Mouse (Mus musculus) limb, embryonic 14.5 days (tissue): ENCODE results near the gene Trpv2. TPM values are rescaled to one million over a fixed set of nuclear protein-coding genes. Genes with fewer than 3 reads are reported as not detected.

Source experiments
- ATAC-seq: fragments of 200-750 bp; cut with Nextera tagmentation; 2 replicates; pipeline ENCODE4 v1.8.0; 2017; ENCODE audit warnings: low read depth, moderate number of reproducible peaks, moderate TSS enrichment; ENCODE audit not compliant: low FRiP score
- DNase-seq: peaks from one replicate; pipeline ENCODE4 v3.0.0-alpha.2; 2015; ENCODE audit warnings: low spot score
- H3K27ac ChIP-seq: fragments of 300-500 bp; sonication (generic); replicated peaks from 2 replicates; pipeline ENCODE4 v1.5.1; 2014; ENCODE audit warnings: low read depth, mild to moderate bottlenecking, low read length, moderate library complexity, mixed read lengths
- H3K27me3 ChIP-seq: fragments of 300-500 bp; sonication (generic); 2 replicates; pipeline ENCODE4 v1.6.1; 2014; ENCODE audit warnings: low read length, mixed read lengths; ENCODE audit not compliant: control insufficient read depth, insufficient read depth
- H3K36me3 ChIP-seq: fragments of 300-500 bp; sonication (generic); 2 replicates; pipeline ENCODE4 v1.6.1; 2014; ENCODE audit warnings: mild to moderate bottlenecking, low read length, moderate library complexity, mixed read lengths; ENCODE audit not compliant: control insufficient read depth, insufficient read depth
- H3K4me1 ChIP-seq: fragments of 300-500 bp; sonication (generic); 2 replicates; pipeline ENCODE4 v1.6.1; 2014; ENCODE audit warnings: antibody characterized with exemption, low read length, mixed read lengths; ENCODE audit not compliant: control insufficient read depth, insufficient read depth
- H3K4me2 ChIP-seq: fragments of 300-500 bp; sonication (generic); replicated peaks from 2 replicates; pipeline ENCODE4 v1.6.1; 2014; ENCODE audit warnings: low read depth, mild to moderate bottlenecking, low read length, moderate library complexity; ENCODE audit not compliant: severe bottlenecking
- H3K4me3 ChIP-seq: fragments of 300-500 bp; sonication (generic); replicated peaks from 2 replicates; pipeline ENCODE4 v1.5.1; 2014; ENCODE audit warnings: low read length
- H3K9ac ChIP-seq: fragments of 300-500 bp; sonication (generic); 2 replicates; pipeline ENCODE4 v1.6.1; 2014; ENCODE audit warnings: mild to moderate bottlenecking, low read depth, low read length, moderate library complexity; ENCODE audit not compliant: severe bottlenecking
- H3K9me3 ChIP-seq: fragments of 300-500 bp; sonication (generic); 2 replicates; pipeline ENCODE4 v1.6.1; 2016; ENCODE audit warnings: low read length; ENCODE audit not compliant: control insufficient read depth
- POLR2A ChIP-seq: fragments of 200-500 bp; IDR thresholded peaks from 2 replicates; pipeline ENCODE4 v1.8.0; 2012; ENCODE audit warnings: inconsistent platforms, mild to moderate bottlenecking, moderate library complexity, borderline replicate concordance; ENCODE audit not compliant: insufficient read depth, insufficient read length; ENCODE audit errors: extremely low read depth
- WGBS: fragments of 180-500 bp; shearing (Covaris S2); extraction: QIAGEN DNeasy Blood & Tissue Kit; methylation state at CpG from one replicate; pipeline ENCODE4 v1.1.7; 2014; 5-methylcytosine and 5-hydroxymethylcytosine counted together
- polyA plus RNA-seq, 2 experiments: library from polyadenylated mRNA; depleted of rRNA in 1 of 2; stranded (reverse) in 1 of 2; unstranded in 1 of 2; fragments of >200 nt; fragmentation: Nextera tagmentation in 1 of 2; extraction: Ambion mirVana in 1 of 2; gene quantifications; 2 replicates each; pipeline versions ENCODE4 v1.2.1 to v1.2.3; 2012 to 2014

The Trpv2 gene
- polyA plus RNA-seq, 2 experiments = 2.7 to 2.9 TPM

DNA sequence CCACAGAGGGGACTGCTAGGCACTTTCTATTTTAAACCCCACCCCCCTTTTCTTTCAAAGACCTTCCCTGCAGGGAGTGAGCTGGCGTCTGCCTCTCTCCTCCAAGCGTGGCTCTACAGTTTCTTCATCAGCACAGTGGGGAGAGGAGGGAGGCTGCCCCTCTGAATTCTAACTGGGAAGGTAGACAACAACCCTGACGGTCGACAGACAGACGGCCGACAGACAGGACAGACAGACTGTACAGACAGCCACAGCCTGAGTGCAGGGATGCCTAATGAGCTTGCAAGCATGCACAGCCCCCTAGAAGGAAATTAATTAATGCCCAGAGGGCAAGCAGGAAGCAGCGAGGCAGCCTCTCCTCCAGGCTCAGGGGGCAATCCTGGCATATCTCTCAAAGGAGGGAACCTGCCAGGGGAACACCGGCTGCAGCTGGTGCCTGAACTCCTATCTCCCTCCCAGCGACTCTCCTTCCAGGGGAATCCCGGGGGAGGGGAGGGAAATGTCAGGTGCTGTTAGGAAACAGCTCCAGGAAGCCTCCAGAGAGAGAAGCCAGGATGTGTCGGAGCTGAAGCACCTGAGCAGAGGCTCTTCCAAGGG, 56.0 kb downstream of the Trpv2 start:
- WGBS = 1% methylated on average over 11 of the region's 11 CpGs
- Histone ChIP-seq H3K36me3 (no peaks in the 10 kb centered on the region), H3K27ac (no peak overlapping the region), H3K4me2 (peak overlapping the region; percentile 23; the same call in 1 of the 2 replicates), H3K4me1 (peaks cover 41% of the 10 kb centered on the region), H3K27me3 (no peaks in the 10 kb centered on the region), H3K4me3 (no peak overlapping the region), H3K9me3 (no peaks in the 10 kb centered on the region), H3K9ac (peak overlapping the region; percentile 25)
- ATAC-seq (no peak), DNase-seq (no peak)
- TF ChIP-seq POLR2A = no peak

DNA sequence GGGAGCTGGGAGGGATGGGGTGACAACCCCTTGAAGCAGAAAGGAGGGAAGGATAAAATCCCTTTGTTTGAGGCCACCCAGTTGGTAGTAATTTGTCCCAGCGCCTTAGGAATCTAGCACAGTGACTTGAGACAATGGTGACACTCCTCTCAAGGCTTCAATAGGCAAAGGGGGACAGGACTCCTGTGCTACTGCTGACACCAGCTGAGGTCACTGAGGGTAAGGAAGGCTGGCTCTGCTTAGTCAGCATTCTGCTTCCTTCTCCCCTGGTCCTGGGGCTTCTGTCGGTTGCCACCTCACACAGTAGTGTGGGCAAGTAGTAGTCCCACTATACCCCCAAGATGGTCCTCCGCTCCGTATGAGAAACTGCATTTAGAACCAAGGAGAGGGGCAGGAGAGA, 56.9 kb downstream of the Trpv2 start:
- no peak for ATAC-seq
- Histone ChIP-seq H3K4me2 (no peak overlapping the region), H3K9me3 (no peaks in the 10 kb centered on the region), H3K4me1 (peaks cover 38% of the 10 kb centered on the region), H3K27me3 (no peaks in the 10 kb centered on the region), H3K9ac (no peak overlapping the region), H3K4me3 (no peak overlapping the region), H3K27ac (no peak overlapping the region), H3K36me3 (no peaks in the 10 kb centered on the region)
- TF ChIP-seq POLR2A = no peak
- no peak for DNase-seq
- WGBS = 52% methylated on average over 4 of the region's 4 CpGs

- Histone ChIP-seq H3K4me3 (no peak overlapping the region), H3K9ac (no peak overlapping the region), H3K4me2 (no peak overlapping the region), H3K27ac (0 out of 2 replicates have a peak overlapping the region, but pooled peaks have one; percentile 28), H3K4me1 (peaks cover 36% of the 10 kb centered on the region), H3K27me3 (no peaks in the 10 kb centered on the region), H3K9me3 (no peaks in the 10 kb centered on the region), H3K36me3 (no peaks in the 10 kb centered on the region; the same call in 1 of the 2 replicates)
- 46% methylated on average over 3 of the region's 3 CpGs for WGBS
- TF ChIP-seq POLR2A = no peak
- DNase-seq (peak; percentile 64), ATAC-seq (no peak)
Measured at GRCm38 (mm10) chr11:62635406-62635805, 61.1 kb downstream of the Trpv2 start.

- 59% methylated on average over 11 of the region's 11 CpGs for WGBS
- TF ChIP-seq POLR2A = no peak
- Histone ChIP-seq H3K4me3 (no peak overlapping the region), H3K9ac (no peak overlapping the region), H3K9me3 (no peaks in the 10 kb centered on the region), H3K27me3 (no peaks in the 10 kb centered on the region), H3K36me3 (no peaks in the 10 kb centered on the region; the same call in 1 of the 2 replicates), H3K4me1 (peaks cover 32% of the 10 kb centered on the region), H3K4me2 (no peak overlapping the region), H3K27ac (no peak overlapping the region)
- ATAC-seq (no peak), DNase-seq (no peak)
Measured at GRCm38 (mm10) chr11:62636105-62636839, 62.0 kb downstream of the Trpv2 start.

DNA sequence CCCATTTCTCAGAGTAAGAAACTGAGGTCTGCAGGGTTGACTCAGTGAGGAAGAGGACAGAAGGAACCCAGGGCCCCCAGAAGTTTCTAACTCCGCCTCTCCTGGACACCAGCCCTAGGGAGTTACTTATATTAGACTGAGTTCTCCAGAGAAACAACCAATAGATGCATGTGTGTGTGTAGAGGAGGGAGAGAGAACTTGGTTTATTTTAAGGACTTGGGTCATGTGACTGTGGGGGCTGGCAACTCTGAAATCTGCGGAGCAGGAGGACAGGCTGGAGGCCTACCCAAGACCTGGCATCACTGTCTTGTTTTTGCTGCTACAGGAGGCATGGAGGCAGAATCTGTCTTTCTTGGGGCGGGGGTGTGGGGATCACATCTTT, 62.5 kb downstream of the Trpv2 start:
- WGBS = 80% methylated on average over 3 of the region's 3 CpGs
- Histone ChIP-seq H3K27ac (no peak overlapping the region), H3K4me1 (peaks cover 32% of the 10 kb centered on the region), H3K4me2 (no peak overlapping the region), H3K9me3 (no peaks in the 10 kb centered on the region), H3K4me3 (no peak overlapping the region), H3K9ac (no peak overlapping the region), H3K36me3 (no peaks in the 10 kb centered on the region; the same call in 1 of the 2 replicates), H3K27me3 (no peaks in the 10 kb centered on the region)
- TF ChIP-seq POLR2A = no peak
- DNase-seq (no peak), ATAC-seq (no peak)
